Mouse (Mus musculus) retina, postnatal 1 day (tissue): ENCODE measurements around the gene Rai1.

Source experiments
- DNase-seq: peaks from one replicate; pipeline ENCODE4 v3.0.0-alpha.2; 2012

The Rai1 gene

GRCm38 (mm10) chr11:60224676-60225075 is 119.9 kb downstream of the Rai1 start:
- peak; percentile 50 for DNase-seq

DNA sequence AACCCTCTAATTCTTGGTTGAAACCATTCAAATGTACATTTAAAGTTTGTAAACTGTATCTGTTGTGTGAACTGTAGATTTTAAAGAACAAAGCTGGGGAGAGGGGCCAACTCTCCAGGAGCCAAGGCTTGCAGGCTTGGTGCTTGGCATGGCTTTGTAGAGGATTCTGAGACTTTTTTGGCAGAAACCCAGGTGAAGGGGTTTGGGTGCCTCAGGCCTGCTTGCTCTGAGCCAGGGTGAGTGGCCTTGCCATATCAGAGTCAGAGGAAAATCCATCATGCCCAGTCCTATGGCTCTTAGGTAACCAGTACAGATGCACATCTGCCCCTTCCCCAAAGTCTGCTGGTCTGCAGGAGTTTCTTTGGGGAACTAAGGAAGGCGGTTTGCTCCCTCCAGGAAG is 121.1 kb downstream of the Rai1 start:
- no peak for DNase-seq

GRCm38 (mm10) chr11:60228525-60228924 is 123.7 kb downstream of the Rai1 start:
- DNase-seq: no peak

DNA sequence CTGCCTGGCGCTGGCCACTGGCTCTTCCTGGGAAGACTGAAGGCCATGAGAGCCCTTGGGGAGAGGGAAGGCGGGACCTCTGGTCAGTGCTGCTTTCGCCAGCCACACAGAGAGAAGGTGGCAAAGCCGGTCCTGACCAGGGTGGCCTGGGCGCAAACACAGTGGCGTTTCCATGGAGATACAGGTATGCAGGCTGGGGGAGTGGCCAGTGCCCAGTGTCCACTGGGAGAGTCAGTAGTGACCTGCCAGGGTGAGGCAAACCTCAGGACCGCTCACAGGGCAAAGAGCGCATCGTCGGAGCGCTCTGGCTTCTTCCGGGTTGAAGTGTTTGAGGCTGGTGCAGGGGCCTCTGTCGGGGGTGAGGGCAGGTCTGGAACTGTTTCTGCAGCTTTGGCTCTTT is 125.0 kb downstream of the Rai1 start:
- DNase-seq: no peak

DNA sequence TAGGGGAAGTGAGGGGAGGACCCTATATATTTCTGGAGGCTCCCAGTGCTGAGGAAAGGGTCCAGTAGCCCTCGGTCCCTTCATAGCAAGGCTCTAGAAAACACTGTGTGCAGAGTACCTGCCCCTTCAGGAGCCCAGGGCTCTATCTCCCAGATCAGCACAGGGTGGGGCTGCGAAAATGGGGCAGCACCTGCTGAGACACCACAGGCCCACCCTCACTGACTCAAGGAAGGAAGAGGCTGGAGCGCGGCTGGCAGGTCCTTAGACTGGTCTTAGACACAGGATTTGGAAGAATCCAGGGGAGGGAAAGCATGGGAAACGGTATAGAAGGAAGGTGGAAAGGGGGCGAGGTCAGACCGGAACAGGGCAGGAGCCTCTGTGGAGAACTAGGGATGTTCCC is 125.7 kb downstream of the Rai1 start:
- no peak for DNase-seq

GRCm38 (mm10) chr11:60231326-60231725 is 126.5 kb downstream of the Rai1 start:
- no peak for DNase-seq

DNA sequence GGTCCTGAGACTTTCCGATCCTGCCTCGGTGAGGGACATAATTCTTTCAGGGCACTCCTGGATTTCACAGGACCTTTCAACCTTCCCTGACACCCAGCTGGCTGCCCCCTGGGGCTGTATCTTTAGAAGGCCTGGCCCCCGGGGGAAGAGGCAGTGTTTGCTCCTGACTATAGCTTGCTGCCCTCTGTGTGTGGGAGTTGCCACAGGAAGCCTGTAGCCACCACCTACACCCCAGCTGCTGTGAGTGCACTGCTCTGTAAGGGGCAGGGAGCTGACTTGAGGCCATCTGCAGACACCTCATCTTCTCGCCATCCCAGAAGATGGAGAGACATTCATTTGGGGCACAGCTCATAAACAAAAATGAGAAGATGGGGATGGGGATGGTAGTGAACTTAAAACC is 127.1 kb downstream of the Rai1 start:
- no peak for DNase-seq

- no peak for DNase-seq
Observed at GRCm38 (mm10) chr11:60232441-60233058, 127.7 kb downstream of the Rai1 start.

DNA sequence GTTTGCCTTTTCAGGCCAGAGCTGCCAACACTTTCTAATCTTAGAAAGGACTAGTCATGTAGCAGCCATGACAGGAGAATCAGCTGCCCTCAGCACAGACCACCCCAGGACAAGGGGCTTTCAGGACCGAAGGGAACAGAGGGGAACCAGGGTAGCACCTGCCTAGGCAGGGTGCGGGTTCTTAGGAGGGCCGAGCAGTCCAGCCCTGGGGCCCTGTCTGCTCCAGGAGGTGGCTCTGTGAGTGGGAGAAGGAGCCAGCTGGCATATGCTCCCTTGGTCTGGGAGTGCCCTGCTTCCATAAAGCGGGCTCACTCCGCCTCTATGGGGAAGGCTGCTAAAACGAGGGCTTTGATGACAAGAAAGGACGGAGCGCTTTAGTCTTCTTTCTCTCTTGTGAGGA is 128.4 kb downstream of the Rai1 start:
- DNase-seq: peak; percentile 14

DNA sequence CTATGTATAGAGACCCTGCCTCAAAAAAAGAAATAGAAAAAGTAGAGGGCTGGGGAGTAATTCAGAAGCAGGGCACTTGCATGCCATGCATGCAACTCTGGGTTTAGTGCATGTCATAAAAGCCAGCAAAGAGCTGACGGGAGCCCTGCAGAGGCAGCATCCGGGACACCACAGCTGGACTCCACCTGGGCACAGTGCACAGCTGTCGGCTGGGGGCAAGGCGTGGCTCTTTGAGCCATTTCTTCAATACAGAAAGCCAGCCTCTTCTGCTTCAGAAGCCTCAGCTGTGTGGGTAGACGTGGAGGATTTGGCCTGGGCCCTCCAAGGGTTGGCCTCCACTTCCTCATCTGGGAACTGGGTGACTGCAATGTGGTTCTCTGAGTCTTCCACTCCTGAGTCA is 130.5 kb downstream of the Rai1 start:
- DNase-seq: no peak

GRCm38 (mm10) chr11:60240509-60240908 is 135.7 kb downstream of the Rai1 start:
- no peak for DNase-seq

DNA sequence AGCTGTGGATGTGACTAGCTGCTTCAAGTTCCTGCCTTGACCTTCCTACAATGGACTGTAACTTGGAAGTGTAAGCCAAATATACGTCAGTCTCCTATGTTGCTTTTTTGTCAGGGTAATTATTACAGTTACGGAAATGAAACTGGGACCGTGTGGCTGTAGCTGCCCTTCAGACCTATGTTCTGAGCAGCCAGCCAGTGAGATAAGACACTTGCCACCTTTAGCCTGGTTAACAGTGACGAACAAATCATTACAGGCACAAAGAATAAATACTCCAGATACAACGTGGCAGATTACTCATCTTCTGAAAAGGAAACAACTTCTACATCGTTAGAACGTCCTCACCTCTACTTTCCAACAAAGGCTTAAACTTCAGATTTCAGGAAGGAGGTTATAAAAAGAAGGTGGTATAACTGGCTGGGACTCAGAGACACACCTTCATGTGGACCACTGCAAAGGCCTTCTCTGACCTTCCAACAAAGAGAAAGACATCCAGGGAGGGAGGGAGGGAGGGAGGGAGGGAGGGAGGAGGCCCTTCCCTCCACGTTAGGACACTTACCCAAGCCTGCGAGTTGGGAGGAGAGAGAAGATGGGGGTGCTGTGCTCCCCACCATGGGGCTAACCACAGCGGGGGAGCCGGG is 139.8 kb downstream of the Rai1 start:
- no peak for DNase-seq

- DNase-seq: peak; percentile 15
Observed at GRCm38 (mm10) chr11:60246077-60246476, 141.3 kb downstream of the Rai1 start.

- no peak for DNase-seq
Observed at GRCm38 (mm10) chr11:60247753-60248550, 143.1 kb downstream of the Rai1 start.
